Mouse (Mus musculus) CH12.LX (cell line): ENCODE measurements around the gene 2310030G06Rik. TPM values are rescaled to one million over a fixed set of nuclear protein-coding genes. Genes with fewer than 3 reads are reported as not detected.

Experiments used
- DNase-seq: peaks from one replicate; pipeline ENCODE4 v3.0.0-alpha.2; 2013; ENCODE audit errors: extremely low read depth
- H3K27ac ChIP-seq: 2 replicates; pipeline ENCODE4 v1.5.1; 2012; ENCODE audit warnings: low read depth, mild to moderate bottlenecking, control low read depth, moderate library complexity; ENCODE audit not compliant: insufficient read depth
- H3K27me3 ChIP-seq: replicated peaks from 2 replicates; pipeline ENCODE3; 2012; ENCODE audit warnings: inconsistent platforms
- H3K36me3 ChIP-seq, 2 experiments: replicated peaks in 1 of 2; 2 replicates each; pipeline versions ENCODE3 to v1.6.1; 2012; ENCODE audit warnings: inconsistent platforms in 1 of 2, low read length in 1 of 2, mild to moderate bottlenecking in 1 of 2, mixed read lengths in 1 of 2, moderate library complexity in 1 of 2; ENCODE audit not compliant: control insufficient read depth in 1 of 2, insufficient read depth in 1 of 2
- H3K4me1 ChIP-seq, 2 experiments: 2 replicates each; pipeline ENCODE4 v1.6.1; 2012; ENCODE audit warnings: inconsistent platforms in 1 of 2, moderate library complexity in 1 of 2; ENCODE audit not compliant: insufficient read depth in 2 of 2, control insufficient read depth in 1 of 2
- H3K4me2 ChIP-seq: 2 replicates; pipeline ENCODE4 v1.6.1; 2012; ENCODE audit warnings: low read depth, mild to moderate bottlenecking, control low read depth; ENCODE audit not compliant: poor library complexity, insufficient read depth, severe bottlenecking
- H3K4me3 ChIP-seq, 3 experiments: fragments of 150-350 bp in 1 of 3; sonication (generic) in 1 of 3; replicated peaks in 1 of 3; 2 replicates each; pipeline versions ENCODE3 to v1.5.1; 2011 to 2012; ENCODE audit warnings: low read depth in 2 of 3, low read length in 2 of 3, mild to moderate bottlenecking in 2 of 3, moderate library complexity in 2 of 3, control low read depth in 1 of 3, improper control_type of control experiment in 1 of 3, inconsistent platforms in 1 of 3, mixed read lengths in 1 of 3; ENCODE audit not compliant: poor library complexity in 1 of 3
- H3K79me2 ChIP-seq: replicated peaks from 2 replicates; pipeline ENCODE4 v1.6.1; 2012; ENCODE audit warnings: mild to moderate bottlenecking, moderate library complexity; ENCODE audit not compliant: control insufficient read depth, poor library complexity, insufficient read depth, severe bottlenecking; ENCODE audit errors: extremely low read depth
- H3K9ac ChIP-seq: 2 replicates; pipeline ENCODE4 v1.6.1; 2012; ENCODE audit warnings: low read depth, mild to moderate bottlenecking, control low read depth, moderate library complexity; ENCODE audit not compliant: insufficient read depth
- H3K9me3 ChIP-seq: replicated peaks from 2 replicates; pipeline ENCODE3; 2012; ENCODE audit warnings: low read length, inconsistent platforms, mixed read lengths
- BHLHE40 ChIP-seq: IDR thresholded peaks from 2 replicates; pipeline ENCODE4 v1.6.1; 2011; ENCODE audit warnings: mild to moderate bottlenecking, low read depth, low read length, improper control_type of control experiment
- CHD2 ChIP-seq: IDR thresholded peaks from 2 replicates; pipeline ENCODE4 v1.6.1; 2011; ENCODE audit warnings: low read length, improper control_type of control experiment
- CTCF ChIP-seq, 2 experiments: IDR thresholded peaks in 1 of 2; conservative IDR thresholded peaks in 1 of 2; 2 replicates each; pipeline ENCODE4 v1.5.1; 2011 to 2012; ENCODE audit warnings: low read depth in 2 of 2, low read length in 2 of 2, improper control_type of control experiment in 1 of 2, inconsistent platforms in 1 of 2, mild to moderate bottlenecking in 1 of 2, moderate library complexity in 1 of 2
- EP300 ChIP-seq: IDR thresholded peaks from 2 replicates; pipeline ENCODE4 v1.6.1; 2011; ENCODE audit warnings: low read length, improper control_type of control experiment
- ETS1 ChIP-seq: conservative IDR thresholded peaks from 2 replicates; pipeline ENCODE4 v1.6.1; 2012; ENCODE audit warnings: low read depth, mild to moderate bottlenecking, inconsistent platforms, low read length, improper control_type of control experiment, moderate library complexity
- IRF4 ChIP-seq: IDR thresholded peaks from 2 replicates; pipeline ENCODE4 v1.6.1; 2014; ENCODE audit warnings: low read depth, mild to moderate bottlenecking, inconsistent platforms, low read length, improper control_type of control experiment
- JUN ChIP-seq: IDR thresholded peaks from 2 replicates; pipeline ENCODE4 v1.6.1; 2011; ENCODE audit warnings: low read depth, mild to moderate bottlenecking, low read length, improper control_type of control experiment, moderate library complexity; ENCODE audit not compliant: insufficient read depth
- JUND ChIP-seq: conservative IDR thresholded peaks from 2 replicates; pipeline ENCODE4 v1.6.1; 2011; ENCODE audit warnings: low read depth, low read length, improper control_type of control experiment
- KAT2A ChIP-seq: IDR thresholded peaks from 2 replicates; pipeline ENCODE4 v1.6.1; 2012; ENCODE audit warnings: low read length, improper control_type of control experiment, inconsistent platforms; ENCODE audit not compliant: insufficient replicate concordance
- MAX ChIP-seq: IDR thresholded peaks from 2 replicates; pipeline ENCODE4 v1.6.1; 2011; ENCODE audit warnings: low read length, improper control_type of control experiment
- MEF2A ChIP-seq: IDR thresholded peaks from 2 replicates; pipeline ENCODE4 v1.6.1; 2014; ENCODE audit warnings: low read depth, mild to moderate bottlenecking, inconsistent platforms, low read length, improper control_type of control experiment, borderline replicate concordance
- MXI1 ChIP-seq: IDR thresholded peaks from 2 replicates; pipeline ENCODE4 v1.6.1; 2011; ENCODE audit warnings: mild to moderate bottlenecking, low read depth, low read length, improper control_type of control experiment
- MYC ChIP-seq: IDR thresholded peaks from 2 replicates; pipeline ENCODE4 v1.6.1; 2011; ENCODE audit warnings: low read depth, mild to moderate bottlenecking, improper control_type of control experiment, low read length
- NELFE ChIP-seq: IDR thresholded peaks from 2 replicates; pipeline ENCODE4 v1.6.1; 2011; ENCODE audit warnings: low read depth, low read length, improper control_type of control experiment
- PAX5 ChIP-seq: IDR thresholded peaks from 2 replicates; pipeline ENCODE4 v1.6.1; 2012; ENCODE audit warnings: low read length, inconsistent platforms, mixed read lengths
- POLR2A ChIP-seq: IDR thresholded peaks from 2 replicates; pipeline ENCODE4 v1.6.1; 2011; ENCODE audit warnings: low read depth, mild to moderate bottlenecking, improper control_type of control experiment, low read length
- RAD21 ChIP-seq: IDR thresholded peaks from 2 replicates; pipeline ENCODE4 v1.6.1; 2011; ENCODE audit warnings: low read depth, mild to moderate bottlenecking, low read length, improper control_type of control experiment, moderate library complexity
- RCOR1 ChIP-seq: conservative IDR thresholded peaks from 2 replicates; pipeline ENCODE4 v1.6.1; 2012; ENCODE audit warnings: low read depth, mild to moderate bottlenecking, inconsistent platforms, low read length, improper control_type of control experiment
- SIN3A ChIP-seq: IDR thresholded peaks from 2 replicates; pipeline ENCODE4 v1.6.1; 2012; ENCODE audit warnings: low read length, improper control_type of control experiment, inconsistent platforms
- SMC3 ChIP-seq: IDR thresholded peaks from 2 replicates; pipeline ENCODE4 v1.6.1; 2011; ENCODE audit warnings: low read depth, low read length, improper control_type of control experiment
- TCF12 ChIP-seq: IDR thresholded peaks from 2 replicates; pipeline ENCODE4 v1.6.1; 2014; ENCODE audit warnings: low read depth, mild to moderate bottlenecking, inconsistent platforms, low read length, improper control_type of control experiment
- UBTF ChIP-seq: IDR thresholded peaks from 2 replicates; pipeline ENCODE4 v1.6.1; 2012; ENCODE audit warnings: low read depth, mild to moderate bottlenecking, inconsistent platforms, low read length, improper control_type of control experiment, moderate library complexity
- USF1 ChIP-seq: IDR thresholded peaks from 2 replicates; pipeline ENCODE4 v1.6.1; 2014; ENCODE audit warnings: low read depth, mild to moderate bottlenecking, inconsistent platforms, low read length, improper control_type of control experiment
- USF2 ChIP-seq: conservative IDR thresholded peaks from 2 replicates; pipeline ENCODE4 v1.6.1; 2011; ENCODE audit warnings: low read depth, low read length, improper control_type of control experiment
- ZKSCAN1 ChIP-seq: IDR thresholded peaks from 2 replicates; pipeline ENCODE4 v1.6.1; 2012; ENCODE audit warnings: low read depth, inconsistent platforms, low read length, improper control_type of control experiment, borderline replicate concordance
- ZMIZ1 ChIP-seq: IDR thresholded peaks from 2 replicates; pipeline ENCODE4 v1.6.1; 2012; ENCODE audit warnings: low read depth, mild to moderate bottlenecking, inconsistent platforms, low read length, improper control_type of control experiment
- ZNF384 ChIP-seq: IDR thresholded peaks from 2 replicates; pipeline ENCODE4 v1.6.1; 2012; ENCODE audit warnings: low read depth, low read length, improper control_type of control experiment, inconsistent platforms
- dilution Hi-C: fragments of 300-500 bp; cut with MboI; formaldehyde crosslinking; loops from 2 replicates; pipeline ENCODE4 v1.14.3; 2020; ENCODE audit warnings: low sequenced_read_pairs; ENCODE audit not compliant: extremely low pct_unique_long_range_greater_than_20kb, extremely low pct_ligation_motif_present
- in situ Hi-C: fragments of 300-500 bp; cut with MboI; formaldehyde crosslinking; loops from 3 replicates; pipeline ENCODE4 v1.14.3; 2019; ENCODE audit warnings: low sequenced_read_pairs, low pct_ligation_motif_present, low pct_unique_long_range_greater_than_20kb, mixed read lengths
- polyA plus RNA-seq: library from polyadenylated mRNA; unstranded; fragments of >175 nt; gene quantifications from 2 replicates; pipeline ENCODE4 v1.2.1, GENCODE M21; 2012; ENCODE audit warnings: low read depth; ENCODE audit not compliant: insufficient read length
- total RNA-seq, 2 experiments: library from RNA; depleted of rRNA; stranded (reverse); fragments of 300-350 nt in 1 of 2; fragments of >200 nt in 1 of 2; gene quantifications; 2 replicates each; pipeline ENCODE4 v1.2.3; 2012 to 2014

The 2310030G06Rik gene
- total and polyA plus RNA-seq, 3 experiments = not detected

DNA sequence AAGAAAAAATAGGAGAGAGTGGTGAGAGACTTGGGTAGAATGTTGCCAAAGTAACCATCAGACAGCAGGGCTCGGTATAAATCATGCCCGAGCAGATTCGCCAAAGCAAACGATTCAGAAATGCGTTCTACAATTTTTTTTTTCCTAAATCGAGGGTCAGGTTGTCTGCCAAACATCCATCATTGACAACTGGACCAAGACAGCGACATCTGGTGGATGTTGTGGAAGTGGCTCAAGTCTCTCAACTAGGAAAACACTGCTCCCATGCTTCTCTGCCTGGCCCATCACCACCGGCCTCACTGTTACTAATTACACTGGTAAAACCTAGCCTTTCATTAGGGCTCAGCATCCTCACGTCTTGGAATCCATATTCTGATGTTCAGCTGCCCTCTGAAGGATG is 11.3 kb downstream of the 2310030G06Rik start:
- Histone ChIP-seq H3K27ac (no peak overlapping the region), H3K79me2 (no peaks in the 10 kb centered on the region), H3K4me2 (peak overlapping the region; percentile 18; the same call in 1 of the 2 replicates), H3K9me3 (no peaks in the 10 kb centered on the region), H3K27me3 (peaks cover 2% of the 10 kb centered on the region), H3K4me1 (peaks cover 3 to 10% of the 10 kb centered on the region in 2 experiments; a peak in 3 of 4 replicates), H3K36me3 (no peaks in the 10 kb centered on the region), H3K9ac (no peak overlapping the region), H3K4me3 (no peak overlapping the region)
- dilution Hi-C loops (no loop called here), in situ Hi-C loops (no loop called here)
- DNase-seq = peak; percentile 63
- TF ChIP-seq KAT2A (no peak), ETS1 (no peak), NELFE (no peak), PAX5 (no peak), RCOR1 (no peak), RAD21 (peak; percentile 41), CTCF (conservative IDR thresholded peaks at IDR 0.05 in 1 of 2, IDR thresholded peaks at IDR 0.05 in 1 of 2; ENCODE audit: low read depth in 2 of 2, low read length in 2 of 2) (peak; percentile 80 to 84), ZNF384 (peak; percentile 79), USF2 (no peak), JUND (no peak), BHLHE40 (no peak), UBTF (no peak), SIN3A (peak; percentile 38; the same call in 1 of the 2 replicates), SMC3 (peak; percentile 86), JUN (no peak), MXI1 (0 out of 2 replicates have a peak, but pooled peaks have one; percentile 30), EP300 (no peak), CHD2 (no peak), USF1 (no peak), TCF12 (no peak), MAX (peak; percentile 60; the same call in 1 of the 2 replicates), MYC (0 out of 2 replicates have a peak, but pooled peaks have one; percentile 20), ZMIZ1 (no peak)

DNA sequence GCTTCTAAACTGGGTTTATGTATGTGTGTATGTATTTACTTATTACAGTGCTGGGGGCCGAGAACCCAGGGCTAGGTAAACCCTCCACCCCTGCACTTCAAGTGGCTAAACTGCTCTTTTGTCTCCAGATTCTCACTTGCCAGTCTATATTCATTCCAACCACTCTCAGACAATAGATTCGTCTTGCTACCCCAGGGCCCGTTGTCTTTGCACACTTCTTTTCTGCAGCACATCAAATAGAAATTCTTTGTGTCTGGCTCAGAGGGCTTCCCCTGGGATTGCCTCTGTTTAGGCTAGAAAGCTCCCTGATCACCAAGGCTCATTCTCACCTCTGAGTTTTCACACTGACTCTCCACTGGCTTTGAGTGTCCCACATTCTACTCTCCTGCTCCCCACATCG is 13.8 kb downstream of the 2310030G06Rik start:
- Histone ChIP-seq H3K27ac (no peak overlapping the region), H3K36me3 (no peaks in the 10 kb centered on the region), H3K9me3 (no peaks in the 10 kb centered on the region)
- DNase-seq = no peak
- in situ Hi-C loops = no loop called here
- no peak for TF ChIP-seq POLR2A
- no peak for TF ChIP-seq EP300
- no peak for TF ChIP-seq IRF4
- no peak for TF ChIP-seq NELFE
- TF ChIP-seq MEF2A = no peak
- TF ChIP-seq ZKSCAN1 = no peak
- no peak for TF ChIP-seq MAX
- TF ChIP-seq, all 38 proteins: peak for 0
- Histone ChIP-seq H3K4me2 (no peak overlapping the region), H3K79me2 (no peaks in the 10 kb centered on the region), H3K9ac (no peak overlapping the region), H3K4me3 (no peak overlapping the region), H3K4me1 (peaks cover 0 to 4% of the 10 kb centered on the region in 2 experiments; a peak in 2 of 4 replicates), H3K27me3 (peaks cover 2% of the 10 kb centered on the region)
- dilution Hi-C loops = no loop called here
